Mouse (Mus musculus) thymus, adult 18-20 months (tissue): Measurements from ENCODE around the gene Olfr1415.
"Not testable (repeated sequence)": the region's sequence is repeated elsewhere in the genome, so short reads cannot be mapped to it uniquely, and the experiment has no call there.

Source experiments
- DNase-seq, 2 experiments: peaks; one replicate each; pipeline ENCODE4 v3.0.0; 2022; ENCODE audit warnings: mixed read lengths in 2 of 2

The Olfr1415 gene

GRCm38 (mm10) chr1:92496001-92496400 is at the start of gene Olfr1415:
TSS of gene Olfr1415 (minus strand) at chr1:92496101.
- no peak for DNase-seq

GRCm38 (mm10) chr1:92539071-92539470 is 43.2 kb upstream of the Olfr1415 start:
- DNase-seq, result no peak

DNA sequence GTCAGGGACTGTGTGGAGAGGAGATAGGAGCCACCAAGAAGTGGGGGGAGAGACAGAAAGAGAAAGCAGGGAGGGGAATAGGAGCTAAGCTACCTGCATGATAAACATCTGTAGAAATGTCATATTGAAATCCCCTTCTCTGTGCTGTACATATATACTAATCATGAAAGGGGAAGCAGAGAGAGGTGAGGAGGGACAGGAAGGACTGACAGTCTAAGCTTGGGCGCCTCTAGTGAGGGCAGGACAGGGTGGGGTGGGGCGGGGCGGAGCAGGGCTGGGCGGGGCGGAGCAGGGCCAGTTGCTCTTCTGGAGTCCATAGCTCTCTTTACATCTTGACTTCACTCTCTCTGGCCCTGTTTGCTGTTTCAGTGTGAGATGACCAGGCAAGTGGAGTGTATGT is 41.1 kb upstream of the Olfr1415 start:
- DNase-seq, result no peak

DNA sequence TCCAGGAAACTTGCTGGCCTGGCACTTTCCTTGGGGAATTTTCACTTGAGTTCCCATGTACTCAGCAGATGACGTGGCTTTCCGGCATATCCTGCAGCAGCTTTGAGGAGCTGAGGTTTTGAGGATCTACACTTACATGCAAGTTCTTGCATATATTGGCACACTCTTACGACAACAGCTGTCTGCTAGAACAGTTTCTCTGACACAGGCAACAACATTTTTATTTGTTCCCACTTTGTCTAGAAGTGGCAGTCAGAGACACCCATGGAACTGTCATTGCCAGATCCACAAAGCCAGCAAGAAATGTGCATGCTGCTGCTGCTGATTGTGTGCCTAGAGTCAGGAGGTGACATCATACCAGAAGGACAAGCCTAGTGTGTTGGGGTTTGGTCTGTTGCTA is 27.9 kb upstream of the Olfr1415 start:
- no peak for DNase-seq

DNA sequence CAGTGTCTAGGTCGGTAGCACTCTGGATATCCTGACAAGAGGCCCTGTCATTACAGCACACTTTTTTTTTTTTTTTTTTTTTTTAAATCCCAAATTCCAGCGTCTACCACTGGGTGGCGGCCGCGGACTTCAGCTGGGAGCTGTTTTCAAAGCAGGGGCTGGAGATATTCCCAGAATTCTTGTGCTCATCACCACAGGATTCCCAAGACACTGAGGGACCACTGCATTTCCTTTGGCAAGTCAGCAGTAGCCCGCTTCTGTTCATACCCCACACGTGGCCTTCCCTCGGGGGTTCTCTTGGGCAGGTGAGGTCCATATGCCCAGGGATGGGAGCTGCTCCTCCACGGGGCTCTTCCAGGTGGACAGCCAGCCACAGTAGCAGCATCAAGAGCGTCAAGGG is 25.5 kb upstream of the Olfr1415 start:
- DNase-seq, result no peak

- DNase-seq, result no peak
Measured at GRCm38 (mm10) chr1:92519046-92519445, 23.1 kb upstream of the Olfr1415 start.

DNA sequence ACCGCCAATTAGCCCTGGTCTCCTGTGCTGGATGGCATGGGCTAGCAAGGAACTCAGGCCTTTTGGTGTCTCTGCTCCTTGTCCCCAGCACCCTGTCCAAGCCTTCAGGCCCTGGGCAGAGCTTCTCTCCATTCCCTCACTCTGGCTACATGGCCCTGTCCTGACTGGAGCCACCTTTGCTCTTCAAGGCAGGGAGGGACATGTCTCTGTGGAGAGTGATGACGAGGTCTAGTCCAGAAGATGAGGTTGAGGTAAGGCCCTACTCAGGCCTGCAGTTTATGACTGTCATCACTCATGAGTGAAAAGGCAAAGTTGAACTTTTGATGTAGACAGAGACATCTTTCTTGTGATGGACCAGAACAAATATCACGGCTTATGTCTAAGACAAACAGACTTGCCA is 22.7 kb upstream of the Olfr1415 start, which contains the start of gene Olfr1414:
Olfr1414 (minus strand) TSS at position 101 of the 400 bp plus-strand sequence.
- DNase-seq, result no peak

DNA sequence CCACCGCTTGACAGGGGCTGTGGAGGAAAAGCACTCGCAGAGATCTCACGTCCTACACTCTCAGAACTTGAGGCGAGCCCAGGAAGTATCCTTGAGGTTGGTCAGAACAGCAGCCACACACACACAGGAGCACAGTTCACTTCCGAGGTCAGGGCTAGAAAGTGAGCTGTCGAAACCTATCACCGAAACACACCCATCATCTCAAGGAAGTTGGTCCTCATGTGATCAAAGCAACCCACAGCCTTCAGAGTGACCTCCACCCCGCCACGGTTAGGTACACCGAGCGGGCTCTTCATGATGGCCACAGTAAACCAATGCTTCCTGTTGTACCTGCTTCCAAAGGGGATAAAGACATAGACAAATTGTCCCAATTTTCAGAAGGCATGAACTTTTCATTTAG is 19.5 kb upstream of the Olfr1415 start:
- no peak for DNase-seq

GRCm38 (mm10) chr1:92511646-92512045 is 15.7 kb upstream of the Olfr1415 start:
- DNase-seq, result not testable (repeated sequence)

DNA sequence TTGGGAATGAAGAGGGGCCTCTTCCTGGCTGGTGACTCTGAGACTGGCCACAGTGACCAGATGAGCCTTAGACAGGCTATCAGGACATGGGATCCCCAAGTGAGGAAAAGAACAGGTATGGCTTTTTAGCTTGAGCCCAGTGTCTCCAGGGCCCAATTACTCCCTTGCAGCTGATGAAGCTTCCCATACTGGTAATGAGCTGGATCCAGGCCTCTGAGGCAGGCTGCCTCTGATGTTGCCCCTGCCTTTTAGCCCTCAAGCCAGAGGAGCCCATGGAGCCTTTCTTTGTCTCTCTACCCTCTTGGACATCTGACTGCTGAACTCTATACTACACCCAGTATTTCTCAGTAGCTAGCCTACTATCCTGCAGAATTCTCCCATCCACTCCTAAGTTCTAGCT is 10.9 kb downstream of the Olfr1415 start, which contains the start of gene Olfr1416:
Olfr1416 (minus strand) TSS at position 101 of the 400 bp plus-strand sequence.
- DNase-seq, result no peak

DNA sequence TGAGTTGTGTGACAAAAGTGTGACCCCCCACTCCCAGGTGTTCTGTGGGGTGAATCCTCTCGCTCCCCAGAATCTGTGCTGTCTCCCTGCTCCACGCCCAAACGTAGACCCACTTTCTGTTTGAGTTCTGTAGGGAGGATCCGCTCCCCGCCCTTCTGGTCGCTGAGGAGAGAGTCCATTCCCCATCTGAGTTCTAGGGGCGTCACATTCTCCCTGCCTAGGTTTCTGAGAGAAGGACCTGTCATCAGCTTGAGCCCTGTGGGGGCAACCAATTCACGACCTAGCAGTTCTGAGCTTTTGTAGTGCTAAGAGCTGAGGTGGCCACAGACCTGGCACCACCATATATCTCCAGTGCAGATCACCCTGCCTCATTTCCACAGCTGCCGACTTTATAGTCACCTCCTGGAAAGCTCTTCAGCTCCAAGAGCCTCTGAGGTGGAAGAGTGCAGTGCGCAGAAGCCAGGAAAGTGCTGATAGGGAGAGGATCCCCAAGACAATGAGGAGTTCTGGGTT is 21.8 kb downstream of the Olfr1415 start:
- DNase-seq, result no peak

GRCm38 (mm10) chr1:92473165-92474041 is 22.5 kb downstream of the Olfr1415 start, which contains the start of gene Ndufa10:
TSS of gene Ndufa10 (minus strand) at chr1:92473860.
- peak; percentile 81 for DNase-seq

DNA sequence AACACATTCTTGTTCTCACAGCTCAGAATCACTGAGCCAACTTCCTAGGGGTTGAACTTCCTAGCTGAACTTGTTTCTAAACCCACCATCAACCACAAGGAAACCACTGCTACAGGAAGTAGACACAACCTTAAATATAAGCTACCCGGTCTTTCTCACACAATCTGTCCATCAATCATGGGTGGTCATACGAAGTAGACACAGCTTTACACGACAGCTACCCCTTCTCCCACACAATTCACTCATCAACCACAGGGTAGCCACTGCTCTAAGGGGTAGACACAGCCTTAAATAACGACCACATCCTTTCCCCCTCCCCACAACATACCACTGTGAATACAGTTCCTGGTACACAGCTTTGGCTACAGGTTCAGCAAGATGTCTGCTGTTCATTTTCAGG is 27.0 kb downstream of the Olfr1415 start:
- no peak for DNase-seq

DNA sequence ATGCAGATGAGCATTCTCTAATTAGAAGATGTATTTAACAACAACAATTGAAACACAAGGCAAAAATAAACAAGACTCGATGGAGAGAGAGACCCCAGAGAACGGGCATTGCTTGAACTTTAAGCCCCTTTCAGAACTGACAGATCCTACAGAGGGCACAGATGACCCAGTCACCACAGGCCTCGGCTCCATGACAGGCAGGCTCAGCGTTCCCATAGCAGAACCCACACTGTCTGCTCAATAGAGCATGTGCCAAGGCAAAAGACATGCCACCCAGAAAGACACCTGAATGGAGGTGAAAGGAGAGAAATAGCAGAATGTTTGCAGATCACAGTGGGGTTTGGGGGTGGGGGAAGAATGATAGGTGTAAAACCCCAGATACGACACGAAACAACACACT is 37.5 kb downstream of the Olfr1415 start:
- DNase-seq, result no peak

GRCm38 (mm10) chr1:92457758-92458157 is 38.1 kb downstream of the Olfr1415 start:
- no peak for DNase-seq

DNA sequence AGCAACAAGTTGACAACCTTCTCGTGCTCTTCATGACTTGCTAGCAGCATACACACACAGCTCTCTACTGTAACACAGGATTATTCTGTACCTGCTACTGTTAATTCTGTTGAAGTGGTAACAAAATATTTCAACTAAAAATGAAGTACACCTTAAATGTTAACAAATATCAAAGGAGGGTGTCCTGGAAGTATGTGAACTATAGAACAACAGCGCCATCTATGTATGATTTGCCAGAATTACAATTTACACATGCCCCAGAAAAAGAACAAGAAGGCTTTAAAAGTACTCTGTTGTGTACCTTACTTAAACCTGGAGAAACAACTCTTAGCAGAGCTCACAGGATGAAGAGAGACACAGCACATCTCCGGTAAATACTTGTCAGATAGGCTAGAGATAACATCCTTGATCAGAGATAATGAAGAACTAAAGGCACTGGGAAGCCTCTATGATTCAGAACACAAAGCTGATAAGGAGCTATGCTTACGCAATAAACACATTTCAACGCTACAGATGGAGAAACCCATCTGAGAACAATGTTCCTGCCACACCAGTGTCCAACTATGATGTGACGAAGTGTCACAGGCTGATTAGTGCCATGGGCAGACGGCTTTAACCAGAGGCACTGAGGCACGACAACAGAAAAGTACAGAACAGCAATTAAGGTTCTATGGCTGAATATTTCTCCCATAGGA is 42.0 kb downstream of the Olfr1415 start:
- no peak for DNase-seq

DNA sequence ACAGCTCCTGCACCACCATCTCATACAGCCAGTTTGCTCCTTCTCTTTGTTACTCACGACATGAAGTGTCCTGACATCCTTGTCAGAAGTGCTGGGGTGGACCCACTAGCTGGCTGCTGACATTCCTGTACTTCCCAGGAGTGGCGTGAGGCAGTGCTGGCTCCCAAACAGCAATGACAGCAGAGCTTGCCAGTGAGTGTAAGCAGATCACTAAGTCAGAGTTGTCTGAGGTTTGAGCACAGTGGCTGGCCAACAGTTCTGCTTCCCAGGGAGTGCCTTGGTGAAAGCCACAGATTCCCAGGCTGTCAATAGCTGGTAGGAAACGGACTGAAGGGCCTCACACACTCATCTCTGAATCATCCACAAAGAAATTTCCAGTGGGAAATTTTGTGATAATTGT is 47.6 kb downstream of the Olfr1415 start:
- DNase-seq, result no peak

DNA sequence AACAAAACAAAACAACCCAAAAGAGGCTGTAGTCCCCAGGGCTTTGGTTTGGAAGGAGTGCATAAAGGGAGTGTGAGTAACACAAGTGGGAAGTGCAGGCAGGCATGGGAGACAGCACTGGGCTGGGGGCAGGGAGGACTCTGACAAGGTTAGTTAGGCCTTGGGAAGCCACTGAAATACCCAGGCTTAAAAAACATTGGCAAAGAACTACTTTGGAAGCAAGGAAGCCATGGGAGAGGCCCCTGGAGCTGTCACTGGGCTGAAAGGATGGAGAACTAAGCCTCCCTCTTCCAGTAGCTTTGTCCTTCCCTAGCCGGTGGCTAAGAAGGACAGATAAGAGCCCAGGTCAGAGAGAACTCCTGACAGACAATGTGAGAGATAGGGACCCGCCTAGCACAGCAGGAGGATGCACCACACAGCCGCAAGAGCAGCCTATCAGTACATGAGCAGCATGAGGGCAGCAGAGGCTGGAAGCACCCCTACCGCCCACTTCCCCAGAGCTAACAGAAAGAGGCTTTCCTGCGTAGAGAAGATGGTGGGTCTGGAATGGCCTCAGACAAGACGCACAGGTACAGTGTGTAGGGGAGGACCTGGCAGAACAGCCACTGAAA is 54.3 kb downstream of the Olfr1415 start:
- DNase-seq, result no peak

GRCm38 (mm10) chr1:92440066-92440750 is 55.7 kb downstream of the Olfr1415 start:
- DNase-seq, result no peak
